Mouse (Mus musculus) lung, postnatal 14 days (tissue): ENCODE measurements at regions not wholly inside any gene's neighbourhood (a gene's known extent, or its start where the extent isn't known, plus 50 kb on each side); places are given as distances from the start of the nearest gene placed in this dataset.
A peak's percentile ranks its signal among the peaks of the same experiment; 100 is the strongest.

Experiments used
- DNase-seq: peaks from one replicate; pipeline ENCODE4 v3.0.0; 2021

DNA sequence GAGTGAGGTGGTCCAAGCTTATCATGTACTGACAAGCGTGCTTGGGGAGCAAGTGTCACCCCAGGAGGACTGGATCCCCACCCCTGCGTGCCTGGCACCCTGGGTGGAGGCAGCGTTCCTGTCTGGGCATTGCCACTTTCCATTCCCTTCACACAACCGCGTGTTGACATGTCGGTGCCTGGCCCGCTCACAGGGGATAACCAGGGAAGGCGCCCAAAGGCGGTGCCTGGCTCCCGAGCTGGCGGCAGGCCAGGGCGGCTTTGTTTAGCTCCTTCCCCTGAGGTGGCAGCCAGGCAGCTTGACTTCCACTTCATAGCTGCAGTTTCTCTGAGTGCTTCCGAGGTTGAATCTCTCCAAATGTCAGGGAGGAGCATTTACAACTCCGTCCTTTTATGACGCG lies 318.7 kb upstream of the 4930535I16Rik start:
- peak; percentile 76 for DNase-seq

DNA sequence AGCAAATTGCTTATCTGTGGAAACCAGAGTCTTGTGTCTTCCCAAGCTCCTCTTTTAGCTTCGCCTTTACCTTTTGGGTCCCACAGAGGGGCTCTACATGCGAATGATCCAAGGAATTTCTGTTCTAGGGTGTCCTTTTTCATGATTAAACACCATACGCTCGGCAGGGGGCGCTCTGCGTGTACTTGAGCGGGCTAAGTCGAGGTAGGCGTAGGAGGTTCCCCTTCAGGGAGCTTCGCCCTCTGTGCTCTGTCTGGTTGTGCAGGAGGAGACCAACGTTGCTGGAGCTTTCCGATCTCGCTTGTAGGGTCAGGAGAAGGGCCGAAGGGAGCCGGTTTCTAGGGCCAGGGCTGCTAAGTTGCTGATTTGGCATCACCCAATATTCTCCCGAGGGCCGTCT lies 310.7 kb upstream of the 4930535I16Rik start:
- DNase-seq, result peak; percentile 76

DNA sequence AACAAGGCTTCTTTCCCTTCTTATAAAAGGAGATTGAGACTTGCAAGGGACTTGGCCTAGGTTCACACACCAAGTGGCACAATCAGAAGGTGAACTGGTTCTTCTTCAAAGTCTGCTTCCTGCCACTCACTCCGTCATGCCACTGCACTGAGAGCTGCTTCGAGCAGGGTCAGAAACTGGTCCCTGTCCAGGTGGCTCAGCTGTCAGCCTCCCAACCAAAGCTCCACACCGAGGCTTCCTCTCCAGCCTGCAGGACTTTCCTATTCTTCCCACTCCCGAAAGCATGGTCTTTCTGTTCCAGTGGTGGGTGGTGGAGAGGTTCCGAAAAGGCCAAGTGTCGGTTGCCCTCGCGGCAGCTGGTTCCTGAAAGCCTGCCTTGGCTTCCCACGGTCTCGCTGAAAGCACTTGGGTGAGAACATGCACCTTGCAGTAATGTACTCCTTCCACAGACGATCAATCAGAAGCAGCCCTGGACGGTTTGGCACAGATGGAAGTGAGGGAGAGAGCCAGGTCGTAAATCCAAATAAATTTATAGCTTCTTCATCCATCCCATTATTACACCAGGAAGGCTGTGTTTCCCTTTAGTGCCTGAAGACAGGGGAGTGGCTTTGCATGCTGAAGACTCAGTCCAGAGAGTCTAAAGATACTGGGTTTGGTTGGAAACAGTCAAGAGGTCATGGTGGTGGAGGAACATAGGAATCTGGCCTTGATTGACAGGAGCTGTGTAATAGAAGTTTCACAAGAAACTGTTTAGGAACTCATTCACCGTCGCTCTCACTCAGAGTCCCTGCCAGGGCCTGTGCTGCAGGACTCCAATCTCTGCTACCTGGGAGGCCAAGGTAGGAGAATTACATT lies 306.1 kb upstream of the 4930535I16Rik start:
- DNase-seq, result no peak

DNA sequence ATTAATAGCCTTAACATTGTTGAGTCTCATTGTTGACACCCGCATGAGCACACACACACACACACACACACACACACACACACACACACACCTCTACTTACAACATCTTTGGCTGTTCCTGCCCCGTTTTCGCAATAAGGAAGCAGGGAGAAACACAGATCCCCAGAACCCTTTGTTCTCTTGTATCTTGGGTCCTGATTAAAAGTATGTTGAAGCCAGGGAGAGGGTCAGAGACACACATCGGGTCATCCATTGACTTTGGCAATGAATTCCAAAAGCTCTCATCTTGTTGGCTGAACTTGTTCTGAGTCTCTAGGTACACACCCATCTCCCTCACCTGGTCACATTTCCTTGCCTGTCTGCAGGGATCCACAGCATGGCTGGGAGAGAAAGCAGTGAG lies 303.9 kb upstream of the 4930535I16Rik start:
- DNase-seq, result no peak

DNA sequence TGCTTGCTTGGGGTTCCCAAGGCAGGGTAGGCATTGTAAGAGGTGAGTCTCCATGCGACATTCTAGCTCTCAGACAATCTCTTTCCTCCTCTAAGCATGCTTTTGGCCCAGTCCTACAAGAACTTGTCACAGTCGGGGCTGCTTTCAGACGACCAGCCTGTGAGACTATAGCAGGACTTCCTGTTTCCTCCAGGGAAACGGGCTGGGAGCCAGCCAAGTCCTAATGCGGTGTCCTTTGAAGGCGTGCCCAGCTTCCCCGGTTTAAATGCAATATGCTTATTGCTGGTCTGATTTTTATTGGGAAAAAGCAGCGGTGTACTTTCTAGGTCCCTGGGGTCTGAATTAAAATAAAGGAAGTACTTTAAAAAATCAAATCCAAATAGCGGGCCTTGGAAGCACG lies 299.4 kb upstream of the 4930535I16Rik start:
- peak; percentile 85 for DNase-seq

DNA sequence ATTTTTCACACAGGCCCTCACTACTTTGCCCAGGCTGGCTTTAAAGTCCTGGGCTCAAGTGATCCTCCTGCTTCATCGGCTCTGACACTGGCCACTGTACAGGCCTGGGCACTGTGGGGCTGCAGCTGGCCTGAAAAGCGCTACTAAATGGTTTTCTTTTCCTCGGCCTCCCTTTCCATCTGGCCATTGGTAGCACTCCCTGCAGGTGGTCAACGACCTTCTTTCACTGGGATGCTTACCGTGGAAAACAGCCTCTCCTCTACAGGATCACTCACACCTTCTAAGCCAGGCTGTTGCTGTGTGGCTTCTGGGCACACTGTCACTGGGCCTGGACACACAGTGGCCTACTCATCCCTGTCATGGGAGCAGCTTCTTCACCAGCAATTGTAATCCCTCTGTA lies 298.5 kb upstream of the 4930535I16Rik start:
- no peak for DNase-seq

DNA sequence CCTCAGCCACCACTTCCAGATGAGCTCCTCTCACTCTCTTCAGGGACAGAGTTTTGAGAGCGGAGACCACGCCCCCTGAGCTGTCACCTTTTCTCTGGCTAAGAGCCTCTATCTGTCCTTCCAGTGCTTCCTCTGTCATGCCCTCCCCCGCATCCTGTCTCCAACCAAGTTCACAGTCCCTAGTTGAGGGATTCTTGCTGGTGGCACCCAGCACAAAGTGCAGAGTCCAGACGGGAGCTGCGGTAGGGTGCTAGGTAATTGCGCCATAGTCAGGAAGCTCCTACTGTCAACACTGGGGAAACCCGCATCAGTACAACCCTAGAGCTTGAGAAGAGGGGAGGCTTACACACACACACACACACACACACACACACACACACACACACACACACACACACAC lies 297.3 kb upstream of the 4930535I16Rik start:
- DNase-seq, result peak; percentile 3

DNA sequence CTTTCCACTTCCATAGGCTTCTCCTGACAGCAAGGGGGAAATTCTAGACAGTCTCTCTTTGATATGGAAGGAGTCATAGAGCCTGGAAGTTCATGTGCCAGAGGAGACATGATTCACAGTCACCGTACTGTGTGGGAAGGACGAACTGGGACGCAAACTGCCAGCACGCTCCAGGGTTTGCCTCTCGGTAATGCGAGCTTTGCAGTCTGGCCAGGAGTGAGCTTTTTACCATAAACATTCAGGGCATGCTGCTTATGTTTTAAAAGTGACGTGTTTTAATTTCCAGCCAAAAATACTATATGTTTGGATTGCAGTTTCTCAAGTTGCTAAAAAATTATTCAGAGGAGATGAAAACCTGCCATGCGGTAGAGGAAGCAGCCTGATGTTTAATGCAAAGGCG lies 292.3 kb upstream of the 4930535I16Rik start:
- DNase-seq, result no peak

DNA sequence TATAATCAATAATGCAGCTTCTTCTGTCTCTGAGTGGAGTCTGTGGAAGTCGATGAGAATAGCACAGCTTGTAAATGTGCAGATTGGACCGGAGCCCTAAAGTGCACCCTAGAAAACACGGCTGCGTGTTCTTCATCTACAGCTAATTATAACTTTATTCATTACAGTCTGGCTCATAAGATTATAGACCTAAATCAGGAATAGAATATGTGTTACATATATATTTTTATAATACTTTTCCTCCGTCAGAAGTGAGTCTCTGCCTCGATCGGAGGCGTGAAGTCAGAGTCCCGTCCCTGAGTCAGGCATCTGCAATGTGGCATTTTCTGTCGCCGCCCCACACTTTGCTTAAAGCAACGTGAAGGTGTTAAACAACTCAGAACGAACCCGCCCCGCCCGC lies 288.7 kb upstream of the 4930535I16Rik start:
- DNase-seq, result no peak

DNA sequence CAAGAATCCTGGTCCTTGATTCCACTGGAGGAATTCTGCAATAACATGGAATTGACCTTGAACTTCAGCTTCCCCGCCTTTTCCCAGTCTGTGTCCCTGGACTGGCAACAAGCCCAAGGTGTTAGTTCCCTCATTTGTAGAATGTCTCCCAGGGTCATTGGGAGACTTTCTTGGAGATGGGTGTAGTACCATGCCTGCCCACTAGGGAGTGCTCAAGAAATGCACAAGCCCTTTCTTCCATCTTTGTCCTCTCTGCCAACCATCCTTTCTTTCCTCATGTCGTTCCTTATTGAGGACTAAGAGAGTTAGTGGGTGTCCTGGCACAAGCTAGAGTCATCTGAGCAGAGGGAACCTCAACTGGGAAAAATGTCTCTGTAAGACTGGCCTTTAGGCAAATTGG lies 285.9 kb upstream of the 4930535I16Rik start:
- DNase-seq, result peak; percentile 17

DNA sequence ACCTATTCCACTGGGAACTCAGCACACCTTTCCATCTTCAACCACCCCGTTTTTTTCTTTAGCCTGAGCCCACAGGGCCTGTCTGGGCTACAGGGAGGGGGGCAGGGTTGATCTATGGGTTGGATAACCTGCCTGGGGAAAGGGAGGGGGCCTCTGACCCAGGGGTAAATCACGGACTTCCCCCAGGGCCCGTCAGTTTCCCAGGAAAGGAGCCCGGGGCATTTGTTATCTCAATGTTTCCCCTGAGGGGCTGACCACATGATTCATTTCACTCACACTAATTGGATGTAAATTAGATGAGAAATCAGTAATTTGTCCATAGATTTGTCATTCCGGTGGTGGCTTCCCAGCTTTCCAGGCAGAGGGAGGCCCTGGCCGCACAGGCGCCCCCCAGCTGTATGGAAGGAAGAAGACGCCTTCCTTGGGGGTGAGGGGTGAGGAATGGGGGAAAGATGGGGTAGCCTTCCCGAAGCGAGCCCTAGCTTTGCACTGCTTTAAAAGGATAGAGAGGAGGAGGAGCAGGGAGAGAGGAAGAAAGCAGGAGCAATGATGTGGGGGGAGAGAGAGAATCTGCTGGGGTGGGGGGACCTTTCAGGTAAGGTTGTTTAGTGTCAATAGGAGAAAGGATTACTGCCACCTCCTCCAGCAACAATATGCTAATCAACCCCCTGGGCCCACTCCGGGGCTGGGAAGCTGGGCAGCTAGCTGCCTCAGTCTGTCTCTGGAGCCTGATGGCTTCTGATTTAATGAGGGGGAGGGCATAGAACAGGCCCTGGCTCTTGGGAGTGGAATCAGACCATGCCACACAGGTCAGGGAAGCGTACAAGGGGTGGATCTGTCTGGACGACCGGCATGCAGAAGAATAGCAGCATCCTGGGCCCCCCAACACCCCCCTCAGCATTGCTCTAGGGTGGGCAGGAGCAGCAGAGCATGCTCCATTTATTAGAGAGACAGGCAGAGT lies 282.3 kb upstream of the 4930535I16Rik start:
- DNase-seq, result no peak

DNA sequence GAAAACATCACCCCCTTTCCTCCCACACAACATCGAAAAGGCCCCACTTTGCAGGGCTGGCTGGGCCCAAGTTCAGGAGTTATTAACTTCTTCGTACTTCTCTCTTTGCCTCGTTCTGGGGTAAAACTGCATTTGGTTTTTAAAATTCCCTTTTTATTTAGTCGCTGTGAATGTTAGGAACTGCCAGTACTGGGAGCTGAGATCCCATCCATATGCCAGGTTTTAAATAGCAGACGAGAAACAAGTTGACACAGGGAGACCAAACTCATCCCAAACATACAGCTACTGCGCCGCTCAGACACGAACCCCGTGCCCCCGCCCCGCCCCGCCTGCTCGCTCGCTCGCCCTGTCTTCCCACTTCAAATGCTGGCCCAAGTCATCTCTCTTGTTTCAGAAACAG lies 281.0 kb upstream of the 4930535I16Rik start:
- DNase-seq, result no peak

DNA sequence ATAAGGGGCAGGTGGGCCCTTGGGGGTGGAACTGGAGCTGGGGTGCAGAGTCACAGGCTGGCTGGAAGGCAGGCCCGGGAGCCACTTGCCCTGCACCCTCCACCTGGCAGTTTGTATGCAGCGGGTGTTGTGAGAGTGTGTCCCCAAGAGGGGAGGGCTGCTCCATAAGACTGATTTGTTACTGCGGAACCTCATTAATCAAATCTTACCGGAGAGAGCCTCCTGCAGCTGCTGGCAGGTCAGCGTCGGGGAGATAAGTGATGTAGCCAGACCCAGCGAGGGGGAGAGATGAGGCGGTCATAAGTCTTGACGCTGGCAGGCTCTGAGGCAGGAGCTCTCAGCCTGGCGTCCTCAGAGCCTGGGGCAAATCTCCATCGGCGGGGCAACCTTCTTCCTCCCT lies 278.9 kb upstream of the 4930535I16Rik start:
- no peak for DNase-seq

DNA sequence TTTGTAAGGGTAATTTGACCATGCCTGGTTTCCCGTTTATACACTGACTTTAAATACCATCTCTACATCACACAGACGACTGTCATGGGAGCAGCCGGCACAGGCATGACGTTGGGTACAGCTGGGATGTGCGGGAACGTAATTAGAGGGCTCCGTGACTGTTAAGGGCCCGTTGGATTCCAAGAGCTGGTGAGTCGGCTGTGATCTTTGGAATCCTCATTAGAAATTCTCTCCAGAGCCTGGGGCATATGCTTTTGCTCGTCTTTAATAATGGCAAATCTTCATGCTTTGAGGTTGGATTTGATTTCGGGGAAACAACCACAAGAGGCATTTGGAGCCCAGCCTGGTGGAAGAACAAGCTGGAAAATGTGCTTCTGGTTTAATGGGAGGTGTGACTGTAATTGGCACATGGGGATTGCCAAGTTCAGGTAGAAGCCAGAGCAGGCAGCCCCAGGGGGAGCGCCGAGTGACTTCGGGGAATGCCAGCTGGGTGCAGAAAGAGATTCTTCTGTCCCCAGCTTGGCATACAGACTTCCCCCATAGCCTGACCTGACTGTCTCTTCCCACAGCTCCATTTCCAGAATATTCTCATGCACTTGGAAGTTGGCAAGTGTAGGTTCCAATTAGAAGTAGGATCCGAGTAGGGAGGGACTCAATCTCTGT lies 275.4 kb upstream of the 4930535I16Rik start:
- DNase-seq, result no peak

DNA sequence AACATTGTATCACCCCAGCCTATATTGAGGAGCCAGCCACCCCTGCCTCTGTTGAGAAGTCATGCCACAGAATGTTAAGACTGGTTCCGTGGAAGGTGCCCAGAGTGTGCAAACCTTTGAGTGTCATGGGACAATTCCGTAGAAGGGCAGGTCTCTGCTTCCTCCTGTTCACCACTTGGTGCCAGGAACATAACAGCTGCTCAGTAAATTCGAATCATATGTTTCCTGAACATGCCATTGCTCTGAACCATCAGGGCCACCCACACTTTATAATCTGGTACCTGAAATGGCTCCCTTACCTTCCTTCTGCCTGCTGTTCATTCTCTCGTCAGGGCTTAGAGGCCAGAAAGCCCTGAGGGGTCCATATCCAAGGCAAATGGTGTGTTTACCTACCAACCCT lies 273.0 kb upstream of the 4930535I16Rik start:
- no peak for DNase-seq

DNA sequence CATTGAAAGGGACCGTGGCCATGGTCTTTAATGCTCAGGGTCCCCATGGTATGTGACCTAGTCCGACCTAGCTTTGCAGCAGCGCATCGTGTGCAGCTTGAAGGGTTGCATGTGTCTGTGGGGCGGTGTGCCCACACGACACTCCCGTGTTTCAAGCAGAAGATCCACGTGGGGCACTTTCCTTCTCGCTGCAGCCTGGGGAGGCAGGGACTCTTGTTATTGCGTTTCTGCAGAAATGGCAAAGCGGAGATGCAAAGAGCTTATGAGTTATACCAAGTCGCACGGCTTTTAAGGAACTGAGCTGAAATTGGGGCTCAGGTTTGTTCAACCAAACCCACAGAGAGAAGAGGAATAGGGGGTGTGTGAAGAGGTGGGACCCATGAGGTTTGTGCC lies 272.2 kb upstream of the 4930535I16Rik start:
- DNase-seq, result no peak

DNA sequence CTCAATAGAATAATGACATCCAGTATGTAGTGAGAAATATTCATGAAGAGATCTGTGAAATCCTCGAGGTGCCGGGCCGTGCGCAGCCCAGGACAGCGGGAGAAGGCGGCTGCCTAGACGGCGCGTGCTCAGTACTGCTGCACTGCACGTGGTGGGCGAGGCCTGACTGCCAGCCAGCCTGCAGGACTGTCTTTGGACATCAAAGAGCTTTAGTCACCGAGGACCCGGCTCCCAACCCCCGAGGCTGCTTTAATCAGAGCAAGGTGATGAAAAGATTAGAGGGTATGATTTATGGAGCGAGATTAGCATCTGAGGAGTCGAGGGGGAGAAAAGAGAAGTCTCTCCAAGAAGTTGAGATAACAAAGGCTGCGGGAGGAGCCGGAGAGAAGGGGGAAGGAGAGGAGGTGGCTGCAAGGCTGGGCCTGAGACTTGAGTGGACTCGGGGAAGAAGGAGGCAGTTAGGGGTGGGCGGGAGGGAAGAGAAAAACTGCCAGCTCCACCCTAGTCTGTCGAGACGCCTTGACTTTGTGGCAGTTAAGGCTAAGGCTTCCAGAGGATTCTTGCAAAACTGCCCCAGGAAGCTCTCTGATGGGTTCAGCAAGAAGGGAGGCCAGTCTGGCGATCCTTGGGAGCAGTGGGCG lies 271.6 kb upstream of the 4930535I16Rik start:
- DNase-seq, result peak; percentile 25

DNA sequence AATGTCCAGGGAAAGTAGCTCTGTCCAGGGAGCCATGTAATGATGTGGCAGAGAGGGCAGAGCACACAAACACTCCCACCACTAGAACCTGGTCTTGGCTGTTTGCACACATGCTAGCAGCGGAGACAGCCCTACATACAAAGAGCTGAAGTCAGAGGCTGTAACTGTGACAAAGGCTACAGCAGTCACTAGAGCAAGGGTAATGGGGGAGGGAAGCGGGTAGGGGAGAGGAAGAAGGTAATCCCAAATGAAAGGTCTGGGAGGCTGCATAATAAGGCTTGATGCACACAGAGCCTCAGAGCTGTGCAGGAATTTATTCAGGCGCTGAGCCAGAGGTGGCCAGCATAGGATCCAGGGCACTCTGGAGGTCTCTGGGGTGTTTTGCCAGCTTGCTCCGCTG lies 269.3 kb upstream of the 4930535I16Rik start:
- no peak for DNase-seq

DNA sequence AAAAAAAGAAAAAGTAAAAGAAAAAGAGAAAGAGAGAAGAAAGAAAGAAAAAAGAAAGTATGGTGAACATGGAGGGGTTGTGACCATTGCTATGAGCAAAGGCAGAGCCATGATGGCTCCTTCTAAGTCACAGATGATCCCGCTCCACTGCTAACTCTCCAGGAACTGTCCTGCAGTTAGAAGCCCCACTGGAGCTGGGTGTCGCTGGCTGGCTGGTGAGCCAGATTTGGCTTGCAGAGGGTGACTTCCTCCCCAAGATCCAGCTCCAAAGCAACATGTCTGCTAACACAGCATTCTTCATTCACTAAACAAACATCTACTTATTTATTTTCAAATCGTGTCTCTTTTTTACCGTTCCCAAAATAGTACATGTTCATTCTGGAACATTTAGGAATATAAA lies 263.5 kb upstream of the 4930535I16Rik start:
- DNase-seq, result no peak

DNA sequence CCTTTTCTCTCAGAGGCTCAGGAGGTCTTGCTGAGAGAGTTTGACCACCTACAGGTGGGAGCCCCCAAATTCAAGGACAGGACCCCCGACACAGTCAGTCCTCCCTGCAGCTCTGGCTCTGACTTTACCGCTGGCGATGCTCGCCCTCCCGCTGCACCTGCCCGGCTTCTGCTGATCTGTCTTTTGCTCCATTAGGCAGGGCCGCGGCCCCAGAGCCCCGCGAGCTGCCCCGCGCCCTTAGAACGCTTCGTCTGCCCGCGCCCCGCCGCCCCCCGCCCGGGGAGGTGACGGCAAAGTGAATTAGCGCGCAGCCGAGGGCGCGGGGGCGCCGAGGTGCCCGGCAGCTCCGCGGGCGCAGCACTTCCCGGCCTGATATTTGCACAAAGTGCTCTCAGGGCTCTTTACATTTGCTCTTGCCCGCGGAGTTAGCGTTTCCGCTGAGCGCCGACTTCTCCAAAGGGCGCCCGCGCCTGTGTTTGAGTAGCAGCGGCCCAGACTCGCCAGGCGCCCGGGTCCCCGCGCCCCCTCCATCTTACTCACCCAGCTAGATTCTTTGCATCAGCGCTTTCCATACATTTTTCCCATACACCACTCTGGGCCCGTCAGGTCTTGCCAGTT lies 260.7 kb upstream of the 4930535I16Rik start:
- no peak for DNase-seq

DNA sequence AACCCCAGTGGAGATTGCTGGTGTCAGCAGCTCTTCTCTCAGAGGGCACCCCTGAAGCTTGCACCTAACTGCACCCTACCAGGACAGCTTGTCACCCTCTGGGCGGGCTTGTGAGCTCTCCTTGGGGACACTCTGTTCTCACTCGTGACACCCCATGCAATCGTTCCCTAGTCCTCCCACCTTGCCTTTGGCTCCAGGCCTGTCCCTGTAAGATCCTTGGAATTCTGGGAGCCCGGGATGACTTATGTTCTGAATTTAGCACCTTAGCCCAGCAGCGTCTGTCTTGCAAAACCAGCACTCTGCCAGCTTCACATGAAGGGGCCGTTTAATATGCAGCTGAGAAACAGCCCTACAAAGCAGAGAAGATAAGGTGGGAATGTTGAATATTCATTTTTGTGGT lies 257.7 kb upstream of the 4930535I16Rik start:
- no peak for DNase-seq

DNA sequence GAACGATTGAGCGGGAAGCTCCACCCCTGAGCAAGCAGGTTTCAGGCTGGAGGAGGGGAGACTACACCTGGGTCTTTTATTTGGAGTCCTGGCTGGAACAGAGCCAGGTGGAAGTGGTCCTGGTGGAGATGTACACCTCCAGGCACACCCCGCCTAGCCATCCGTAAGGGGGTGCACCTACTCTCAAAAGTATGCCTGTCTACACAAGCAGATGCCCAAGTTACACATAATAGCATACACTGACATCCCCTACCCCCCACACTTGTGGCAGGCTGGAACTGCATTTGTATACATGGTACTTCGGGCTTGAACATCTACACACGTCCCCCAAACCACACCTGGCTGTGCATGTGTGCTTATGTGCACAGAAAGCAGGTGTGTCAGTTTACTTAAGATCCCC lies 236.8 kb upstream of the 4930535I16Rik start:
- no peak for DNase-seq
